Mouse (Mus musculus): ENCODE results near the gene Nusap1. TPM values are rescaled to one million over a fixed set of nuclear protein-coding genes. Genes with fewer than 3 reads are reported as not detected.
A peak's percentile ranks its signal among the peaks of the same experiment; 100 is the strongest.
"Not testable (repeated sequence)": the region's sequence is repeated elsewhere in the genome, so short reads cannot be mapped to it uniquely, and the experiment has no call there.

Gene Nusap1
- polyA plus RNA-seq, 1 experiment: 1.9 TPM

DNA sequence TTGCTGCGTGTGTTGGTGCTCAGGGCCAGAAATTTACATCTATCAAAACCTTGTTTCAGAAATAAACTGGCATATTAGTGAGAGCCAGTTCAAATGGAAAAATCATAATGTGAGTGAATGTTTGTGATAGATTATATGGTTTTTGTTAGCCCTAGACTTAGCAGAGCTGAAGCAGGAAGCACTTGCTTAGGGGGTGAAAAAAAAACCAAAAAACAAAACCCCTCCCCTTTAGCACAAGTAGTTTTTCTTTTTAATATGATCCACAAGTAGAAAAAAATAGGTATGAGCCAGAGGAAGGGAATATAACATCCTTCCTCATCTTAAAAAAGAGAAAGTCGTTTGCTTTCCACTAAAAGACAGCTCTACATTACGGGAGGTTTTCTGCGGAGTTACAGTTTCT, 22.8 kb upstream of the Nusap1 start:
- peak overlapping the region; percentile 74 for H3K4me3 ChIP-seq (replicated peaks)
- TF ChIP-seq GATA1 (IDR thresholded peaks at IDR 0.05; ENCODE audit: low read length) (no peak), TAL1 (IDR thresholded peaks at IDR 0.05; ENCODE audit: low read length) (no peak)
- no peaks in the 10 kb centered on the region for H3K27me3 ChIP-seq (ENCODE audit: control insufficient read depth)
- H3K36me3 ChIP-seq (ENCODE audit: control insufficient read depth): peaks cover 51% of the 10 kb centered on the region
- no peaks in the 10 kb centered on the region for H3K9me3 ChIP-seq (ENCODE audit: control insufficient read depth, low read length)
- peaks cover 50% of the 10 kb centered on the region for H3K4me1 ChIP-seq (ENCODE audit: control insufficient read depth)

GRCm38 (mm10) chr2:119596781-119597330, 21.2 kb upstream of the Nusap1 start:
- Histone ChIP-seq H3K27me3 (ENCODE audit: control insufficient read depth) (no peaks in the 10 kb centered on the region), H3K9me3 (ENCODE audit: control insufficient read depth, low read length) (no peaks in the 10 kb centered on the region), H3K36me3 (ENCODE audit: control insufficient read depth) (peaks cover 64% of the 10 kb centered on the region), H3K4me3 (replicated peaks) (peak overlapping the region; percentile 34), H3K4me1 (ENCODE audit: control insufficient read depth) (peaks cover 64% of the 10 kb centered on the region)
- TF ChIP-seq TAL1 (IDR thresholded peaks at IDR 0.05; ENCODE audit: low read length): no peak
- no peak for TF ChIP-seq GATA1 (IDR thresholded peaks at IDR 0.05; ENCODE audit: low read length)

DNA sequence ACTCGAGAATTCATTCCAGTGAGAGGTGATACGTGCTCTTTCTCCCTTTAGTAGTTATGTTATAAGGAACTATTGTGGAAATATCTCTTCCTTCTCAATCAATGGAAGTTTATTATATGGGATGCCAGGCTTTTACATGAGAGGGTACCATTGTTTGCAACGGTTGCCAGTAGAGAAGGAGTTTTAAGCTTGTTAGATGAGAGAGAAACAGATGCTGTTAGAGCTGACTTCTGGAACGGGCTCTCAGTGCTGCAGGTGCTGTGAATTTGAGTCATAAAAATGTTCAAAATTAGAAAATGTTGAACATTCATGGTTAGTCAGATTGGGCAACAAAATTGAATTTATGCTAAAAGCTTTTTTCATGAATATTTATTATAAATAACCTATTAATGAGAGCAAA, 17.1 kb upstream of the Nusap1 start:
- Histone ChIP-seq H3K27me3 (ENCODE audit: control insufficient read depth) (no peaks in the 10 kb centered on the region), H3K4me1 (ENCODE audit: control insufficient read depth) (peaks cover 82% of the 10 kb centered on the region), H3K9me3 (ENCODE audit: control insufficient read depth, low read length) (no peaks in the 10 kb centered on the region), H3K4me3 (replicated peaks) (no peak overlapping the region), H3K36me3 (ENCODE audit: control insufficient read depth) (peaks cover 97% of the 10 kb centered on the region)
- TF ChIP-seq TAL1 (IDR thresholded peaks at IDR 0.05; ENCODE audit: low read length) (no peak), GATA1 (IDR thresholded peaks at IDR 0.05; ENCODE audit: low read length) (no peak)

GRCm38 (mm10) chr2:119601575-119601974, 16.5 kb upstream of the Nusap1 start:
- not testable (repeated sequence) for H3K9me3 ChIP-seq (ENCODE audit: control insufficient read depth, low read length); H3K27me3 ChIP-seq (ENCODE audit: control insufficient read depth)
- Histone ChIP-seq H3K4me3 (replicated peaks) (peak overlapping the region; percentile 35), H3K4me1 (ENCODE audit: control insufficient read depth) (peaks cover 82% of the 10 kb centered on the region), H3K36me3 (ENCODE audit: control insufficient read depth) (peaks cover 97% of the 10 kb centered on the region)

DNA sequence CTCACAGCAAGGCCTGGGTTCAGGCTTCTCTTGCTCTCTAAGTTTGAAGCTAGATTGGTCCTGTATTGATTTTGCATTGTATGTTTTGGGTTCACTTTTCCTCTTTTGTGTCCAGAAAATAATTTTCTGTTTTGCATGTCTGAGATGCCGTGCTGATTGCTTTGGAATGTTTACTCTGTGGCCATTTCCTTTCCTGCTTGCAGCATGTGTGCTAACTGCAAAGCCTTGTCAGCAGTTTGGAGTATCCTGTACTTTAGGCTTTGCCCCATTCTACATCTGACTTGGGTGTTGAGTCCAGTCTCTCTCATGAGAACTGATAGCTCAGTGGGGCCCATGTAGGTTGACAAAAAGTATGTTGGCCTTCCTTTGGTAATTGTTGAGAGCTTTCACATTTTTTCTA, 15.6 kb upstream of the Nusap1 start:
- H3K4me3 ChIP-seq (replicated peaks): peak overlapping the region; percentile 19

DNA sequence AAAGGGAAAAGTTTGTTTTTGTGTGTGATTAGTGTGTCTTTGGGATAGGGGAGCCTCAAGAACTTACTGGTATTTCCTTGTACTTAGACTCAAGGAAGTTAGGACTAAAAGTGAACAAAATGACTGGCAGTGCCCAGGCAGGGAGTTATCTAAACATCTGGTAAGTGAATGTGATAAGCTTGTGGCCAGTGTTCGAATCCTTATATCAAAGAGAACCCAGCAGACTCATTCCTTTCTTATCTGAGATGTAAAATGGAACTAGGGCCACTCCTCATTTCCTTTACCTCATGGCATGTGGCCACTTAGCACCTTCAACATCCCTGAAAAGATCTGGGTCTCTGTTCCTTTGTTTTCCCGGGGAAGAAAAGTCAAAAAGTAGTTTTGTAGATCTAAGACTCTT, 14.2 kb upstream of the Nusap1 start:
- peaks cover 96% of the 10 kb centered on the region for H3K36me3 ChIP-seq (ENCODE audit: control insufficient read depth)
- H3K4me1 ChIP-seq (ENCODE audit: control insufficient read depth): peaks cover 82% of the 10 kb centered on the region
- H3K27me3 ChIP-seq (ENCODE audit: control insufficient read depth): no peaks in the 10 kb centered on the region
- peaks cover under 1% of the 10 kb centered on the region; the same call in 1 of the 2 replicates for H3K9me3 ChIP-seq (ENCODE audit: control insufficient read depth, low read length)
- TF ChIP-seq GATA1 (IDR thresholded peaks at IDR 0.05; ENCODE audit: low read length) (peak; percentile 42; the same call in 1 of the 2 replicates), TAL1 (IDR thresholded peaks at IDR 0.05; ENCODE audit: low read length) (no peak)
- H3K4me3 ChIP-seq (replicated peaks): peak overlapping the region; percentile 26

More for the DNA sequence above, 15.6 kb upstream of the Nusap1 start:
- peaks cover 83% of the 10 kb centered on the region for H3K4me1 ChIP-seq (ENCODE audit: control insufficient read depth)
- H3K9me3 ChIP-seq (ENCODE audit: control insufficient read depth, low read length): no peaks in the 10 kb centered on the region
- TF ChIP-seq TAL1 (IDR thresholded peaks at IDR 0.05; ENCODE audit: low read length): no peak
- no peak for TF ChIP-seq GATA1 (IDR thresholded peaks at IDR 0.05; ENCODE audit: low read length)
- H3K36me3 ChIP-seq (ENCODE audit: control insufficient read depth): peaks cover 97% of the 10 kb centered on the region
- no peaks in the 10 kb centered on the region for H3K27me3 ChIP-seq (ENCODE audit: control insufficient read depth)

DNA sequence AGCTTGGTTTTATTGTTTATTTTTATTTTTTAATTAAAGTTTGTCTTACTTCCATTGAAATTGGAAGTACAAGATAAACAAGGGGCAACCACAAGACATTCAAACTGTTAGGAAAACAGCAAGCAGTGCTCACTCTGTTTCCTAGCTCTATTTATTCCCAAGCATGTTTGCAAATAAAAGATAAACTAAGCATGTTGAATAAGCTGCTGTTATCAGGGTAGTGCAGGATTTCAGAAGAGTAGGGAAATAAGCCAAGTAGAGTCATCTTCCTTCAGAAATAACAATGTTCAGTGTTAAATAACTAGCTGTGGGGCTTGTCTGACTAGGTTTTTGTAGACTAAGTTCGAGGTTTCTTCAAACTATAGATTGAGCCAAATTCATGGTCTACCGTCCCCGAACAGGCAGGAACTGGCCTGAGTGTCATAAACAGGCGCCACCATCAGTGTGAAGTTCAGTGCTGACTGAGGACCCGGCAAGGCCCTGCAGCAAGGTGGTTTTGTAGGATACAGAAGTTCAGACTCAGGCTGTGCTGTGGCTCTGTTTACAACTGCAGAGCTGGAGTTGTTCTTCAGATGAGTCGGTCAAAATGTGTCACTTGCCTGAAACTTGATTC, 12.6 kb upstream of the Nusap1 start:
- H3K9me3 ChIP-seq (ENCODE audit: control insufficient read depth, low read length): peaks cover 3% of the 10 kb centered on the region; the same call in 1 of the 2 replicates
- H3K4me1 ChIP-seq (ENCODE audit: control insufficient read depth): peaks cover 72% of the 10 kb centered on the region

GRCm38 (mm10) chr2:119607023-119607422, 11.1 kb upstream of the Nusap1 start:
- no peak for TF ChIP-seq GATA1 (IDR thresholded peaks at IDR 0.05; ENCODE audit: low read length)
- peak; percentile 20; the same call in 1 of the 3 replicates for TF ChIP-seq TAL1 (IDR thresholded peaks at IDR 0.05; ENCODE audit: low read length)
- peaks cover 61% of the 10 kb centered on the region for H3K4me1 ChIP-seq (ENCODE audit: control insufficient read depth)
- no peak overlapping the region for H3K4me3 ChIP-seq (replicated peaks)
- peaks cover 97% of the 10 kb centered on the region for H3K36me3 ChIP-seq (ENCODE audit: control insufficient read depth)
- peaks cover 3% of the 10 kb centered on the region; the same call in 1 of the 2 replicates for H3K9me3 ChIP-seq (ENCODE audit: control insufficient read depth, low read length)
- no peaks in the 10 kb centered on the region for H3K27me3 ChIP-seq (ENCODE audit: control insufficient read depth)

More for the DNA sequence above, 12.6 kb upstream of the Nusap1 start:
- TF ChIP-seq GATA1 (IDR thresholded peaks at IDR 0.05; ENCODE audit: low read length) (0 out of 2 replicates have a peak, but pooled peaks have one; percentile 51), TAL1 (IDR thresholded peaks at IDR 0.05; ENCODE audit: low read length) (peak; percentile 77)
- Histone ChIP-seq H3K36me3 (ENCODE audit: control insufficient read depth) (peaks cover 96% of the 10 kb centered on the region), H3K27me3 (ENCODE audit: control insufficient read depth) (no peaks in the 10 kb centered on the region), H3K4me3 (replicated peaks) (peak overlapping the region; percentile 52)

DNA sequence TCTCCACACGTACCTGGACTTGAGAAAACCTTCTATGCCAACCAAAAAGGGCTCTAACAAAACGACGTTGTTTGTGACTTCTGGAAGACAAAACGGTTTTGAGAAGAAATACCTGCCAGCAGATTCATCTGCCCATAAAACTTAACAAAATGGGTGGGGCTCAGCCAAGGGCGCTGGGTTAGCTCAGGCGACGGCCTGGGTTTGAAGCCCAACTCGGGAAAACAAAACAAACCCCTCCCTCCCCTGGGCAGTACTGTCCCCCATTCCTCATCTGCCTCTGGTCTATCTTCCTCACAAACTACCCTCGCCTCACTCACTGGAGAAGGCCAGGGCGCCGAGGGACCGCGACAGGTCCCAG, 278 bp upstream of the Nusap1 start:
- Histone ChIP-seq H3K27me3 (ENCODE audit: control insufficient read depth) (no peaks in the 10 kb centered on the region), H3K9me3 (ENCODE audit: control insufficient read depth, low read length) (no peaks in the 10 kb centered on the region), H3K4me3 (replicated peaks) (peak overlapping the region; percentile 90), H3K36me3 (ENCODE audit: control insufficient read depth) (peaks cover 67% of the 10 kb centered on the region), H3K4me1 (ENCODE audit: control insufficient read depth) (peaks cover 36% of the 10 kb centered on the region)
- TF ChIP-seq TAL1 (IDR thresholded peaks at IDR 0.05; ENCODE audit: low read length) (no peak), GATA1 (IDR thresholded peaks at IDR 0.05; ENCODE audit: low read length) (no peak)

DNA sequence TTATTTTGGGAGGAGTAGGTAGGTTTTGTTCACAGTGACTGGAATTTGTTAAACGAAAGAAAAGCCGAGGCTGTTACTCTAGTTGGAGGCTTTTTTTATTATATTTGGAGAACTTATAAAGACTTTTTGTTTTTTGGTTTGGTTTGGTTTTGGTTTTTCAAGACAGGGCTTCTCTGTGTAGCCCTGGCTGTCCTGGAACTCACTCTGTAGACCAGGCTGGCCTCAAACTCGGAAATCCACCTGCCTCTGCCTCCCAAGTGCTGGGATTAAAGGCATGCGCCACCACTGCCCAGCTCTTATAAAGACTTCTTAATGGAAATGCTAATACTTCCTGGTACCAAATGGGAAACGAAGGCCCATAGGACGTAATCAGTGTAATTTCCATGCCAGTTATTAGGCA, 904 bp downstream of the Nusap1 start:
- H3K27me3 ChIP-seq (ENCODE audit: control insufficient read depth); H3K9me3 ChIP-seq (ENCODE audit: control insufficient read depth, low read length): not testable (repeated sequence)
- Histone ChIP-seq H3K36me3 (ENCODE audit: control insufficient read depth) (peaks cover 66% of the 10 kb centered on the region), H3K4me3 (replicated peaks) (peak overlapping the region; percentile 90), H3K4me1 (ENCODE audit: control insufficient read depth) (peaks cover 44% of the 10 kb centered on the region)

Measured in erythroblast, embryonic 14.5 days (primary cell).